Mouse (Mus musculus): Measurements from ENCODE around the gene Galnt14. TPM values are rescaled to one million over a fixed set of nuclear protein-coding genes. Genes with fewer than 3 reads are reported as not detected.

The Galnt14 gene
- polyA plus RNA-seq, 1 experiment from 2014 or later = not detected

GRCm38 (mm10) chr17:73602552-73603478, 107.4 kb downstream of the Galnt14 start:
- Histone ChIP-seq H3K4me3 (ENCODE audit: low read depth, low read length) (no peak overlapping the region), H3K27ac (ENCODE audit: low read length) (no peak overlapping the region), H3K4me2 (ENCODE audit: low read depth, low read length) (no peak overlapping the region), H3K9me3 (replicated peaks; ENCODE audit: control insufficient read depth, low read length) (no peaks in the 10 kb centered on the region), H3K27me3 (ENCODE audit: control insufficient read depth, insufficient read depth, low read depth, low read length) (no peaks in the 10 kb centered on the region), H3K4me1 (ENCODE audit: control insufficient read depth, low read depth, low read length) (no peaks in the 10 kb centered on the region), H3K36me3 (ENCODE audit: control insufficient read depth, insufficient read depth) (no peaks in the 10 kb centered on the region), H3K9ac (ENCODE audit: low read depth, low read length) (no peak overlapping the region)
- 48% methylated on average over 5 of the region's 5 CpGs for WGBS (ENCODE audit: insufficient replicate concordance)
- ATAC-seq (ENCODE audit: low read depth) = no peak

- H3K9ac ChIP-seq (ENCODE audit: low read depth, low read length) = no peak overlapping the region
- no peak for ATAC-seq (ENCODE audit: low read depth)
- WGBS (ENCODE audit: insufficient replicate concordance) = 54% methylated on average over 6 of the region's 6 CpGs
- H3K4me2 ChIP-seq (ENCODE audit: low read depth, low read length) = no peak overlapping the region
- no peaks in the 10 kb centered on the region for H3K4me1 ChIP-seq (ENCODE audit: control insufficient read depth, low read depth, low read length)
- no peak overlapping the region for H3K4me3 ChIP-seq (ENCODE audit: low read depth, low read length)
- H3K36me3 ChIP-seq (ENCODE audit: control insufficient read depth, insufficient read depth) = no peaks in the 10 kb centered on the region
- no peaks in the 10 kb centered on the region for H3K9me3 ChIP-seq (replicated peaks; ENCODE audit: control insufficient read depth, low read length)
- no peak overlapping the region for H3K27ac ChIP-seq (ENCODE audit: low read length)
- H3K27me3 ChIP-seq (ENCODE audit: control insufficient read depth, insufficient read depth, low read depth, low read length) = no peaks in the 10 kb centered on the region
Measured at GRCm38 (mm10) chr17:73599923-73600322, 110.3 kb downstream of the Galnt14 start.

GRCm38 (mm10) chr17:73592081-73592480, 118.2 kb downstream of the Galnt14 start:
- H3K4me2 ChIP-seq (ENCODE audit: low read depth, low read length) = no peak overlapping the region
- ATAC-seq (ENCODE audit: low read depth) = no peak
- no peaks in the 10 kb centered on the region for H3K9me3 ChIP-seq (replicated peaks; ENCODE audit: control insufficient read depth, low read length)
- WGBS (ENCODE audit: insufficient replicate concordance) = 67% methylated on average over 2 of the region's 2 CpGs
- H3K4me1 ChIP-seq (ENCODE audit: control insufficient read depth, low read depth, low read length) = no peaks in the 10 kb centered on the region
- no peaks in the 10 kb centered on the region for H3K27me3 ChIP-seq (ENCODE audit: control insufficient read depth, insufficient read depth, low read depth, low read length)
- H3K9ac ChIP-seq (ENCODE audit: low read depth, low read length) = no peak overlapping the region
- no peaks in the 10 kb centered on the region for H3K36me3 ChIP-seq (ENCODE audit: control insufficient read depth, insufficient read depth)
- no peak overlapping the region for H3K27ac ChIP-seq (ENCODE audit: low read length)
- H3K4me3 ChIP-seq (ENCODE audit: low read depth, low read length) = no peak overlapping the region

- Histone ChIP-seq H3K27me3 (ENCODE audit: control insufficient read depth, insufficient read depth, low read depth, low read length) (no peaks in the 10 kb centered on the region), H3K4me3 (ENCODE audit: low read depth, low read length) (no peak overlapping the region), H3K9me3 (replicated peaks; ENCODE audit: control insufficient read depth, low read length) (no peaks in the 10 kb centered on the region), H3K4me1 (ENCODE audit: control insufficient read depth, low read depth, low read length) (no peaks in the 10 kb centered on the region), H3K27ac (ENCODE audit: low read length) (no peak overlapping the region), H3K4me2 (ENCODE audit: low read depth, low read length) (no peak overlapping the region), H3K9ac (ENCODE audit: low read depth, low read length) (no peak overlapping the region), H3K36me3 (ENCODE audit: control insufficient read depth, insufficient read depth) (no peaks in the 10 kb centered on the region)
- WGBS (ENCODE audit: insufficient replicate concordance) = 39% methylated on average over 6 of the region's 6 CpGs
- no peak for ATAC-seq (ENCODE audit: low read depth)
Measured at GRCm38 (mm10) chr17:73587573-73587972, 122.7 kb downstream of the Galnt14 start.

DNA sequence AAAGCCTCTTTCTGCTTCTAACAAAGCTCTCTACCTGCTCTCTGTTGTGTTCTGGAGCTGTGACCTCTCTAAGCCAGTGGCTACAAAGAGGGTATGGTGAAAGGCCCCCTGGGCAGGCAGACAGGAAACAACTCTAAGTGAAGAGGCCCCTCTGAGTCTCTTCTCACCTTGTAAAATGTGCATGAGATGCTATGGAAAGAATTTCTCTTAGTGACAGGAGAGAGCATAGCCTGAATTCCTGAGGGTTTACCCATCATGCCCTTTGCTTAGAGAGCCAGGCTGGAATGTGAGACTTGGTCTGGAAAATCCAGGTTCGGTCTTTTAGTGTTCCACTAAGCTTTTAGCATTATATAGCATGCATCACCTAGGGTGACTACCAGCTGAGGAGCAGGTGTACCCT, 136.1 kb downstream of the Galnt14 start:
- no peak overlapping the region for H3K27ac ChIP-seq (ENCODE audit: low read length)
- H3K4me2 ChIP-seq (ENCODE audit: low read depth, low read length) = no peak overlapping the region
- 41% methylated on average over 1 of the region's 1 CpGs for WGBS (ENCODE audit: insufficient replicate concordance)
- no peaks in the 10 kb centered on the region for H3K36me3 ChIP-seq (ENCODE audit: control insufficient read depth, insufficient read depth)
- no peak overlapping the region for H3K4me3 ChIP-seq (ENCODE audit: low read depth, low read length)
- H3K9ac ChIP-seq (ENCODE audit: low read depth, low read length) = no peak overlapping the region
- no peaks in the 10 kb centered on the region for H3K4me1 ChIP-seq (ENCODE audit: control insufficient read depth, low read depth, low read length)
- ATAC-seq (ENCODE audit: low read depth) = no peak
- H3K27me3 ChIP-seq (ENCODE audit: control insufficient read depth, insufficient read depth, low read depth, low read length) = no peaks in the 10 kb centered on the region
- H3K9me3 ChIP-seq (replicated peaks; ENCODE audit: control insufficient read depth, low read length) = no peaks in the 10 kb centered on the region

- H3K36me3 ChIP-seq (ENCODE audit: control insufficient read depth, insufficient read depth) = no peaks in the 10 kb centered on the region
- H3K9me3 ChIP-seq (replicated peaks; ENCODE audit: control insufficient read depth, low read length) = no peaks in the 10 kb centered on the region
- H3K9ac ChIP-seq (ENCODE audit: low read depth, low read length) = no peak overlapping the region
- no peak for ATAC-seq (ENCODE audit: low read depth)
- no peak overlapping the region for H3K27ac ChIP-seq (ENCODE audit: low read length)
- H3K4me1 ChIP-seq (ENCODE audit: control insufficient read depth, low read depth, low read length) = no peaks in the 10 kb centered on the region
- no peak overlapping the region for H3K4me2 ChIP-seq (ENCODE audit: low read depth, low read length)
- no peak overlapping the region for H3K4me3 ChIP-seq (ENCODE audit: low read depth, low read length)
- H3K27me3 ChIP-seq (ENCODE audit: control insufficient read depth, insufficient read depth, low read depth, low read length) = no peaks in the 10 kb centered on the region
- 43% methylated on average over 5 of the region's 5 CpGs for WGBS (ENCODE audit: insufficient replicate concordance)
Measured at GRCm38 (mm10) chr17:73572881-73573280, 137.4 kb downstream of the Galnt14 start.

DNA sequence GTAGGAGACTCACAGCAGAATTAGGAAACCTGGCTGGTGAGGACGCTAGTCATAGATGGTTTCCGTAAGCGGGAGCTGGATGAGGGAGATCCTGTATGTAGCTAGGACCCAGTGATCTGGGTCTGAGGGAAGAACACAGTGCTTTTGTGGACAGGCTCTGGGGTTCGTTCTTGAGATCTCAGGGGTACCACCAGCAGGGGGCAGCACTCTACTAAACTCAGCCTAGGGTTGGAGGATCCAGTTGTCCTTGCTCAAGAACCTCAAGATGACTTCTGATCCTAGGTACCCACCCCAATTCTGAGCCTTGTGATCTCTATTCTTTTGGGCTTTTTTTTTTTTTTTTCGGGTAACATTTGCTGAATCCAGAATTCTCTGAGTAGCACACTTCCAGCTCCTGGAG, 137.8 kb downstream of the Galnt14 start:
- no peak overlapping the region for H3K9ac ChIP-seq (ENCODE audit: low read depth, low read length)
- H3K36me3 ChIP-seq (ENCODE audit: control insufficient read depth, insufficient read depth) = no peaks in the 10 kb centered on the region
- WGBS (ENCODE audit: insufficient replicate concordance) = 47% methylated on average over 5 of the region's 5 CpGs
- ATAC-seq (ENCODE audit: low read depth) = no peak
- no peak overlapping the region for H3K4me2 ChIP-seq (ENCODE audit: low read depth, low read length)
- no peaks in the 10 kb centered on the region for H3K27me3 ChIP-seq (ENCODE audit: control insufficient read depth, insufficient read depth, low read depth, low read length)
- H3K4me1 ChIP-seq (ENCODE audit: control insufficient read depth, low read depth, low read length) = no peaks in the 10 kb centered on the region
- H3K27ac ChIP-seq (ENCODE audit: low read length) = no peak overlapping the region
- H3K9me3 ChIP-seq (replicated peaks; ENCODE audit: control insufficient read depth, low read length) = no peaks in the 10 kb centered on the region
- H3K4me3 ChIP-seq (ENCODE audit: low read depth, low read length) = no peak overlapping the region

DNA sequence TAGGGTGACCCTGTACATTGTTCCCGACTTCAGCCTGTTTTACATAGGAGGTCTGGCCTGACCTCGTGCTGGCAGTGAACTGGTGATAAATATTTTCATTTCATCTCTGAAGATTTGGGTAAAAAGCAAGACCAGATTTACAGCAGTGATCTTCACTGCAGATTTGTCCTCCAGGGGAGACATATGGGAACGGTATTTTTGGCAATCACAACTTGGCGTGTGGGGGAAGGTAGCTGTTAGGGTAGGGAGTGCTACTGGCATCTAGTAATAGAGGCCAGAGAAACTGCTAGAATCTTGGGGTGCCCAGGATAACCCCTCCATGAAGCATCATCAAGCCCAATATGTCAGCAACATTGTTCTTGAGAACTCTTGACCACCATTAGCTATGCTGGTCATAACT, 138.3 kb downstream of the Galnt14 start:
- Histone ChIP-seq H3K27me3 (ENCODE audit: control insufficient read depth, insufficient read depth, low read depth, low read length) (no peaks in the 10 kb centered on the region), H3K4me3 (ENCODE audit: low read depth, low read length) (no peak overlapping the region), H3K4me1 (ENCODE audit: control insufficient read depth, low read depth, low read length) (no peaks in the 10 kb centered on the region), H3K9me3 (replicated peaks; ENCODE audit: control insufficient read depth, low read length) (no peaks in the 10 kb centered on the region), H3K27ac (ENCODE audit: low read length) (no peak overlapping the region), H3K4me2 (ENCODE audit: low read depth, low read length) (no peak overlapping the region), H3K9ac (ENCODE audit: low read depth, low read length) (no peak overlapping the region), H3K36me3 (ENCODE audit: control insufficient read depth, insufficient read depth) (no peaks in the 10 kb centered on the region)
- no peak for ATAC-seq (ENCODE audit: low read depth)
- WGBS (ENCODE audit: insufficient replicate concordance) = 44% methylated on average over 4 of the region's 4 CpGs

GRCm38 (mm10) chr17:73568204-73568603, 142.0 kb downstream of the Galnt14 start:
- no peak for ATAC-seq (ENCODE audit: low read depth)
- WGBS (ENCODE audit: insufficient replicate concordance) = 57% methylated on average over 9 of the region's 9 CpGs

More at GRCm38 (mm10) chr17:73568204-73568603, 142.0 kb downstream of the Galnt14 start:
- Histone ChIP-seq H3K4me1 (ENCODE audit: control insufficient read depth, low read depth, low read length) (no peaks in the 10 kb centered on the region), H3K9ac (ENCODE audit: low read depth, low read length) (no peak overlapping the region), H3K4me2 (ENCODE audit: low read depth, low read length) (no peak overlapping the region), H3K27me3 (ENCODE audit: control insufficient read depth, insufficient read depth, low read depth, low read length) (no peaks in the 10 kb centered on the region), H3K27ac (ENCODE audit: low read length) (no peak overlapping the region), H3K36me3 (ENCODE audit: control insufficient read depth, insufficient read depth) (no peaks in the 10 kb centered on the region), H3K9me3 (replicated peaks; ENCODE audit: control insufficient read depth, low read length) (no peaks in the 10 kb centered on the region), H3K4me3 (ENCODE audit: low read depth, low read length) (no peak overlapping the region)

Data from liver, embryonic 16.5 days (tissue).